Mouse (Mus musculus) neural tube, embryonic 13.5 days (tissue): ENCODE results near the gene Mgarp. TPM values are rescaled to one million over a fixed set of nuclear protein-coding genes. Genes with fewer than 3 reads are reported as not detected.

Experiments used
- ATAC-seq: fragments of 200-750 bp; cut with Nextera tagmentation; 2 replicates; pipeline ENCODE4 v1.8.0; 2017; ENCODE audit warnings: low read depth, mild to moderate bottlenecking, moderate TSS enrichment, moderate library complexity
- H3K27ac ChIP-seq: fragments of 300-500 bp; sonication (generic); replicated peaks from 2 replicates; pipeline ENCODE4 v1.5.1; 2015; ENCODE audit warnings: moderate library complexity, mild to moderate bottlenecking, inconsistent platforms
- H3K27me3 ChIP-seq: fragments of 300-500 bp; sonication (generic); 2 replicates; pipeline ENCODE4 v1.6.1; 2015; ENCODE audit warnings: mild to moderate bottlenecking, inconsistent platforms
- H3K36me3 ChIP-seq: fragments of 300-500 bp; sonication (generic); 2 replicates; pipeline ENCODE4 v1.6.1; 2015; ENCODE audit warnings: mild to moderate bottlenecking, inconsistent platforms
- H3K4me1 ChIP-seq: fragments of 300-500 bp; sonication (generic); replicated peaks from 2 replicates; pipeline ENCODE4 v1.6.1; 2015; ENCODE audit warnings: inconsistent platforms
- H3K4me2 ChIP-seq: fragments of 300-500 bp; sonication (generic); 2 replicates; pipeline ENCODE4 v1.6.1; 2015; ENCODE audit warnings: inconsistent platforms, mild to moderate bottlenecking, moderate library complexity
- H3K4me3 ChIP-seq: fragments of 300-500 bp; sonication (generic); 2 replicates; pipeline ENCODE4 v1.5.1; 2015; ENCODE audit warnings: mild to moderate bottlenecking, inconsistent platforms
- H3K9ac ChIP-seq: fragments of 300-500 bp; sonication (generic); 2 replicates; pipeline ENCODE4 v1.6.1; 2015; ENCODE audit warnings: moderate library complexity, mild to moderate bottlenecking, inconsistent platforms
- H3K9me3 ChIP-seq: fragments of 300-500 bp; sonication (generic); 2 replicates; pipeline ENCODE4 v1.6.1; 2016; ENCODE audit warnings: inconsistent platforms
- WGBS: fragments of 180-500 bp; shearing (Covaris S2); methylation state at CpG from one replicate; pipeline ENCODE4 v1.1.7; 2015; 5-methylcytosine and 5-hydroxymethylcytosine counted together
- polyA plus RNA-seq: library from polyadenylated mRNA; unstranded; fragments of >200 nt; fragmentation: Nextera tagmentation; extraction: Ambion mirVana; gene quantifications from 2 replicates; pipeline ENCODE4 v1.2.1, GENCODE M21; 2015

Mgarp gene
- polyA plus RNA-seq, 1 experiment from 2014 or later: 0.28 TPM

DNA sequence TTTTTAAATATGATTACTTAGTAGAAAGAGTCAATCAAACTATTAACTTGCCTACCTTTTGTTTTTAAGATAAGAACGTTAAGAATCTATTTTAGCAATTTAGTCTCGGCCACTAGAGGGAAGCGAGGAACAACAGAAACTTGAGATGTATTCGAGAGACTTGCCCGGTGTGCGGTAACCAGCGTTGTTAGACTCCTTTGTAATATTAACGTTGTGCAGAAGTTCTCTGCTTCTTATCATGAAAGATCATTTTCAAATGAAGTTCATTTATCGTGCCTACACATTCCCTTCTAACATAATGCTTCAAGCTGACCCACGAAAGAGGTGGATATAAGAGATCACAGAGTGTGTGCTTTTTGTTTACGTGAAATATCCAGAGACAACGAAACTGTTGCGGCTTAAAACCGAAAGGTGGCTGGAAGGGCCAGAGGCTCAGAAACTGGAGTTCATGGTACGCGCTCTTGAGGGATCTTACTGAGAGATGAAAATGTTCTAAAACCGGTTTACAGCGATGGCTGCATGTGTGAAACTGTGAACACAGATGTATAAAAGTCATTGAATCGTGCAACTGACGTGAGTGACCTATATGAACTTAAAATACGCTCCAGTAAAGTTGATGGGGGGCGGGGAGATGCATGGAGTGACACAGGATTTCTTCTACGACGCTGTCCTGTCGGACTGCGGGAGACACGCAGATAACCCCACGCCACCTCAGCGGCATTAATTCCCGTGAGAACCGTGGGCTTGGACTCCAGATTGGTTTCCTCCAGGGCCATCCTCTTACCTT lies 18.5 kb downstream of the Mgarp start:
- WGBS: 53% methylated on average over 31 of the region's 31 CpGs
- peak overlapping the region; percentile 41 for H3K4me2 ChIP-seq
- no peaks in the 10 kb centered on the region for H3K9me3 ChIP-seq
- ATAC-seq: no peak
- no peaks in the 10 kb centered on the region for H3K27me3 ChIP-seq
- H3K9ac ChIP-seq: no peak overlapping the region
- H3K4me3 ChIP-seq: 0 out of 2 replicates have a peak overlapping the region, but pooled peaks have one; percentile 17
- no peak overlapping the region for H3K27ac ChIP-seq
- H3K36me3 ChIP-seq: no peaks in the 10 kb centered on the region
- peaks cover 8% of the 10 kb centered on the region; the same call in 1 of the 2 replicates for H3K4me1 ChIP-seq

GRCm38 (mm10) chr3:51375307-51376265 lies 21.0 kb downstream of the Mgarp start:
- no peak for ATAC-seq
- H3K4me1 ChIP-seq: peaks cover 8% of the 10 kb centered on the region; the same call in 1 of the 2 replicates
- H3K36me3 ChIP-seq: no peaks in the 10 kb centered on the region
- WGBS: 86% methylated on average over 19 of the region's 19 CpGs
- H3K9me3 ChIP-seq: no peaks in the 10 kb centered on the region
- H3K27ac ChIP-seq: no peak overlapping the region
- no peaks in the 10 kb centered on the region for H3K27me3 ChIP-seq
- H3K4me2 ChIP-seq: no peak overlapping the region
- no peak overlapping the region for H3K9ac ChIP-seq
- no peak overlapping the region for H3K4me3 ChIP-seq

GRCm38 (mm10) chr3:51373544-51373943 lies 23.0 kb downstream of the Mgarp start:
- no peaks in the 10 kb centered on the region for H3K36me3 ChIP-seq
- 79% methylated on average over 5 of the region's 5 CpGs for WGBS
- no peak overlapping the region for H3K4me2 ChIP-seq
- H3K4me1 ChIP-seq: peaks cover 5% of the 10 kb centered on the region; the same call in 1 of the 2 replicates
- H3K27ac ChIP-seq: no peak overlapping the region
- no peak overlapping the region for H3K9ac ChIP-seq
- H3K4me3 ChIP-seq: no peak overlapping the region
- no peak for ATAC-seq
- no peaks in the 10 kb centered on the region for H3K9me3 ChIP-seq
- no peaks in the 10 kb centered on the region for H3K27me3 ChIP-seq

- H3K4me2 ChIP-seq: no peak overlapping the region
- H3K27ac ChIP-seq: no peak overlapping the region
- H3K4me3 ChIP-seq: no peak overlapping the region
- WGBS: 74% methylated on average over 5 of the region's 5 CpGs
- H3K9ac ChIP-seq: no peak overlapping the region
- H3K9me3 ChIP-seq: no peaks in the 10 kb centered on the region
- no peak for ATAC-seq
- no peaks in the 10 kb centered on the region for H3K36me3 ChIP-seq
- no peaks in the 10 kb centered on the region for H3K27me3 ChIP-seq
- H3K4me1 ChIP-seq: no peaks in the 10 kb centered on the region
These were observed 23.7 kb downstream of the Mgarp start for GRCm38 (mm10) chr3:51372883-51373282.

GRCm38 (mm10) chr3:51371826-51372225 lies 24.7 kb downstream of the Mgarp start:
- Histone ChIP-seq H3K4me2 (no peak overlapping the region), H3K4me1 (no peaks in the 10 kb centered on the region), H3K9me3 (no peaks in the 10 kb centered on the region), H3K4me3 (no peak overlapping the region), H3K9ac (no peak overlapping the region), H3K27ac (no peak overlapping the region), H3K36me3 (no peaks in the 10 kb centered on the region), H3K27me3 (no peaks in the 10 kb centered on the region)
- ATAC-seq: no peak
- 74% methylated on average over 2 of the region's 2 CpGs for WGBS

DNA sequence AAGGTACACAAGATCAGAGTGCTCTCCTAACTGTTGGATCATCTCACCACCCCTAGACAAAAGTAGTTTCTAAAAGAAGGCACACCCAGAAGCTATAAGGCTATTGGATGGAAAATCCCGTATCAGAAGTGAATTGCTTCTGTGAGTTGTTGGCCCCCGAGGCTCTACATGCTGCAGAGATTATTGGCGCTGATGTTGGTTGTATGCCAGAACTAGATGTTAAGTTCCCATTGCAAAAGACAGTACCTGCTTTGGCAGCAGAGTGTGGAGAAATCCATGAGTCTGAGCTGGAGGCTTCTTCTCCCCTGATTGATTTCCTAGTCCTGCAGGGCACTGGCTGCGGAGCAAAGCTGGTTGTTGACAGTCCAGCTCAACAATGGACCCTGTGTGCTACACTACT lies 28.5 kb downstream of the Mgarp start:
- ATAC-seq: no peak
- no peaks in the 10 kb centered on the region for H3K9me3 ChIP-seq
- no peak overlapping the region for H3K4me3 ChIP-seq
- peaks cover 11% of the 10 kb centered on the region for H3K27me3 ChIP-seq
- WGBS: 82% methylated on average over 4 of the region's 4 CpGs
- no peaks in the 10 kb centered on the region for H3K36me3 ChIP-seq
- peaks cover 9% of the 10 kb centered on the region for H3K4me1 ChIP-seq
- H3K4me2 ChIP-seq: no peak overlapping the region
- no peak overlapping the region for H3K27ac ChIP-seq
- H3K9ac ChIP-seq: no peak overlapping the region

DNA sequence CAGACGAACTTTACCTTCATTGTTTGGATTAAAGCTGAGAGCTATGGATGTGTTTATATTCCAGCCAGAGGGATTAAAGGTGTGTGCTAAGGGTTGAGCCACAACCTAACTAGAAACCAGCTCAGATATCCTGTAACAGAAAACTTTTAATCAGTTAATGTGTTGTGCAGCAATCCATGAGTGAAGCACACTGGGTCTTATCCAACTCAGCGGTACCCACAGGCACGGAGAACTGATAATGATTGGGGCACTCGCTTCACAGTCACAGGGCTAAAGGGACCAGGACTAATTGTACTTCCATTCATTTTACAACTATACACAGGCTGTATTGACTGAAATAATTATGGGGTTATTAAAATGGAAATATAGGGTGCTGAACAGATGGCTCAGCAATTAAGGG lies 29.6 kb downstream of the Mgarp start:
- Histone ChIP-seq H3K4me3 (no peak overlapping the region), H3K9ac (no peak overlapping the region), H3K27me3 (peaks cover 11% of the 10 kb centered on the region), H3K27ac (no peak overlapping the region), H3K36me3 (no peaks in the 10 kb centered on the region), H3K4me2 (no peak overlapping the region), H3K4me1 (peaks cover 9% of the 10 kb centered on the region), H3K9me3 (no peaks in the 10 kb centered on the region)
- no peak for ATAC-seq
- WGBS: 66% methylated on average over 4 of the region's 4 CpGs

- H3K9ac ChIP-seq: no peak overlapping the region
- no peaks in the 10 kb centered on the region for H3K36me3 ChIP-seq
- WGBS: 10% methylated on average over 3 of the region's 3 CpGs
- H3K4me3 ChIP-seq: peak overlapping the region; percentile 41; the same call in 1 of the 2 replicates
- H3K4me2 ChIP-seq: peak overlapping the region; percentile 76
- peaks cover 9% of the 10 kb centered on the region for H3K4me1 ChIP-seq
- no peak for ATAC-seq
- H3K9me3 ChIP-seq: no peaks in the 10 kb centered on the region; the same call in 1 of the 2 replicates
- H3K27ac ChIP-seq: no peak overlapping the region
- H3K27me3 ChIP-seq: peaks cover 14% of the 10 kb centered on the region
These were observed 31.0 kb downstream of the Mgarp start for GRCm38 (mm10) chr3:51365517-51365882.

GRCm38 (mm10) chr3:51364703-51365516 lies 31.6 kb downstream of the Mgarp start:
- Histone ChIP-seq H3K4me3 (peak overlapping the region; percentile 41), H3K27ac (peak overlapping the region; percentile 39), H3K9me3 (no peaks in the 10 kb centered on the region; the same call in 1 of the 2 replicates), H3K27me3 (peaks cover 15% of the 10 kb centered on the region), H3K4me2 (peak overlapping the region; percentile 76), H3K36me3 (no peaks in the 10 kb centered on the region), H3K4me1 (peaks cover 9% of the 10 kb centered on the region), H3K9ac (peak overlapping the region; percentile 62)
- peak; percentile 91 for ATAC-seq
- 7% methylated on average over 31 of the region's 31 CpGs for WGBS

DNA sequence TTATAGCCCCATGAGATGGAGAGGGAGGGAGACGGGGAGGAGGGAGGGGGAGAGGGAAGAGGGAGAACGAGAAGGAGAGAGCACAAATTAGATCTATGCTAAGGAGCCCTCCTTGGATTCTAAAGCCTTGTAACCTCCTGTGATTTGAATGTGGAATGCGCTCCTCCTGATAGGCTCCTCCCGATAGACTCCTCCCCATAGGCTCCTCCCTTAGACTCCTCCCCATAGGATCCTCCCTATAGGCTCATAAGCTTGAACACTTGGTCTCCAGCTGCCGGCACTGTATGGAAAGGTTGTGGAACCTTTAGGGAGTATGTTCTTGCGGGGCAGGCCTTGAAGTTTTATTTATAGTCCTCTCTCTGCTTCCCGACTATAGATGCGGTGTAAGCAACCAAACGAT lies 35.5 kb downstream of the Mgarp start:
- no peaks in the 10 kb centered on the region for H3K36me3 ChIP-seq
- no peak overlapping the region for H3K4me3 ChIP-seq
- no peaks in the 10 kb centered on the region; the same call in 1 of the 2 replicates for H3K9me3 ChIP-seq
- H3K27me3 ChIP-seq: peaks cover 39% of the 10 kb centered on the region
- H3K27ac ChIP-seq: no peak overlapping the region
- no peak overlapping the region for H3K4me2 ChIP-seq
- no peak for ATAC-seq
- 22% methylated on average over 9 of the region's 9 CpGs for WGBS
- no peak overlapping the region for H3K9ac ChIP-seq
- peaks cover 23% of the 10 kb centered on the region for H3K4me1 ChIP-seq

- peaks cover 39% of the 10 kb centered on the region for H3K27me3 ChIP-seq
- 0 out of 2 replicates have a peak overlapping the region, but pooled peaks have one; percentile 46 for H3K4me3 ChIP-seq
- H3K4me1 ChIP-seq: peaks cover 18% of the 10 kb centered on the region
- H3K27ac ChIP-seq: no peak overlapping the region
- 28% methylated on average over 14 of the region's 14 CpGs for WGBS
- ATAC-seq: no peak
- no peak overlapping the region for H3K9ac ChIP-seq
- peak overlapping the region; percentile 65 for H3K4me2 ChIP-seq
- no peaks in the 10 kb centered on the region; the same call in 1 of the 2 replicates for H3K9me3 ChIP-seq
- no peaks in the 10 kb centered on the region for H3K36me3 ChIP-seq
These were observed 36.8 kb downstream of the Mgarp start for GRCm38 (mm10) chr3:51359558-51360307.
